Mouse (Mus musculus) embryo, embryonic 11 days (tissue): ENCODE results near the gene Hist1h2bj.

Source experiments
- DNase-seq: peaks from one replicate; pipeline ENCODE4 v3.0.0-alpha.2; 2015

Gene Hist1h2bj

DNA sequence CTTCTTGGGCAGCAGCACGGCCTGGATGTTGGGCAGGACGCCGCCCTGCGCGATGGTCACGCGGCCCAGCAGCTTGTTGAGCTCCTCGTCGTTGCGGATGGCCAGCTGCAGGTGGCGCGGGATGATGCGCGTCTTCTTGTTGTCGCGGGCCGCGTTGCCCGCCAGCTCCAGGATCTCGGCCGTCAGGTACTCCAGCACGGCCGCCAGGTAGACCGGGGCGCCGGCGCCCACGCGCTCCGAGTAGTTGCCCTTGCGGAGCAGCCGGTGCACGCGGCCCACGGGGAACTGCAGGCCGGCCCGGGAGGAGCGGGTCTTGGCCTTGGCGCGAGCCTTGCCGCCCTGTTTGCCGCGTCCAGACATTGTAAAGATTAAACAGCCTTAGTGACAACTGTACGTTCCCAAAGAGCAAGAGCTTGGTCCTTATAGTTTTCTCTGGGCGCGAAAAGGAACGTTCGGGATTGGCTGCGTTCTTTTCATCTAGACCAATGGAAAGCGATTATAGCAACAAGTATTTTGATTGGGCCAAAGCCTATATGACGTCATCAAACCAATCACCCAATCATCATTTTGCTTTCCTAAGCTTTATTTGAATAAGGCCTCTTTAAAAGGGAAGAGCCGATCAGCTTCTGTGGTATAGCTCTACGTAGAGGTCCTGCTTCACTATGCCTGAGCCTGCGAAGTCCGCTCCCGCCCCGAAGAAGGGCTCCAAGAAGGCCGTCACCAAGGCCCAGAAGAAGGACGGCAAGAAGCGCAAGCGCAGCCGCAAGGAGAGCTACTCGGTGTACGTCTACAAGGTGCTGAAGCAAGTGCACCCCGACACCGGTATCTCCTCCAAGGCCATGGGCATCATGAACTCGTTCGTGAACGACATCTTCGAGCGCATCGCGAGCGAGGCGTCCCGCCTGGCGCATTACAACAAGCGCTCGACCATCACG is at the start of gene Hist1h2bj, which contains the start of gene Hist1h2ag:
TSS of gene Hist1h2bj (plus strand) at position 647 of the 935 bp plus-strand sequence.
TSS of gene Hist1h2ag (minus strand) at position 377 of the 935 bp plus-strand sequence.
- peak; percentile 94 for DNase-seq

DNA sequence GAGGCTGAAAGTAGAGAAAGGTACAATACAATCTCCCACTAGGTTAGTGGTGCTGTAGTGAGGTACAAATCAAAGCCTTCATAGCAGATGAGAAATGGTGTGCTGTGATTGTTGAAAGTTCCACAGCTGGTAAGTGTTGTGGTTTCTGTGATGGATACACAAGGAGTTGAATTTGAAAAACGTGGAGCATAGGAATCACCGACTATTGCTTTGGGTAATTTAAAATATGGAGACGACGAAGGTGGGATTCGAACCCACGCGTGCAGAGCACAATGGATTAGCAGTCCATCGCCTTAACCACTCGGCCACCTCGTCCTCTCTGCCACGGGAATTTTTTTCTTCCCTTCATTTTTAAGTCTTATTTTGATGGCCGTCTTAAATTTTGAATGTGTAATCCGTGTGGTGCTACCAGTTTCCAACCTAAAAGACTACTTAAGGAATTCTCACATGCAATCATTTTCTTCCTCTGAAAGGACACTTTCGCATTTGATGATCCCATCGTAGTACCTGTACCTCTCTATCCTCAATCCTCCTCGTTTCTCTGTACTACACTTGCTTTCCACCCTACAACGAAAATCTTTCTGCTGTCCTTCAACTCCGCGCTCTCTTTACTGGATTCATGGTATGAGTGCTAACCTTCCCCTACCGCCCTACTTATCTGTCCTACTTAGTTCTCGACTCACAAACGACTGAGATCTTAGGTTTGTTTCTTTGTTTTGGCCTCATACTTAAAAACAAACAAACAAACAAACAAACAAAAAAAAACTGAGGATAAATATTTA is 48.9 kb upstream of the Hist1h2bj start:
- DNase-seq, result peak; percentile 67

DNA sequence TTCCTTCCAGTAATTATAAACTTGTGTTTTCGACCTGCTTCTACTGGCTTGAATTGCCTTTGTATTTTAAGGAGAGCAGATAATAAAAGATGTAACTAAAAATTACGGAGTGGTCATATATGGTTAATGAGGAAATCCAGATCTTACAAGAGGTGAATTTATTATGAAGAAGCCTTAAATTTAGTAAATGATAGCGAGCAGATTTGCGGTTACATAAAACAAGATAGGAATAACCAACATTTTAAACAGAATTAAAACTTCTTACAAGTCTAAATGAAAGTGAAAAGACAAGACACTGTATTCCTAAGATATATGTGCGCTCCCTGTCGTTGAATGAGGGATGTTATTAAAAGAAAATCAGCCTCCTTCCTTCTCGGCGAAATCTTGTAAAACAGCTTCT is 48.1 kb upstream of the Hist1h2bj start:
- DNase-seq, result no peak

DNA sequence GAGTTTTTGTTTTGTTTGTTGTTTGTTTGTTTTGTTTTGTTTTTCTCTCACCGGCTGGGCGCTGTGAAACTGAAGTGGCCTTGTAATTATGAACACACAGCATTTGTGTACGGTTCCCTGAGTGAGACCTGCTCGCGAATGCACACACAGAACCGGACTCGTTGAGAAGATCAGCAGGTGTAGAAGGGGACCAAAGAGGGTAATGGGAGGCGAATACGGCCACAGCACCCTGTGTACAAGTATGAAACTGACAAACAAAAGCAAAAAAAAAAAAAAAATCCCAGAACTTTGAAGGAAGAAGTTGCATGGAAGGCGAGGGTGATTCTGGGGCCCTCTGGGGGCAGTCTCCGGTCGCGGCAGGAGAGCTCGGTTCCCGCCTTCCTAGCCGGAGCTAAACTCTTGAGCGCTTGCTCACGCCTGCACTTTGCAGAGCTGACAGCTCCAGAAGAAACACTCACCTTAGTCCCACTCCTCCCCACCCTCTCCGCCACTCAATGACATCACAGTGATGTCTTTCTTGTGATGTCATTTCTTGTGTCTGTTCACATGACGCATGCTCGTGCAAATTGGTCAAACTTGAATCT is 47.6 kb upstream of the Hist1h2bj start:
- DNase-seq, result peak; percentile 77

DNA sequence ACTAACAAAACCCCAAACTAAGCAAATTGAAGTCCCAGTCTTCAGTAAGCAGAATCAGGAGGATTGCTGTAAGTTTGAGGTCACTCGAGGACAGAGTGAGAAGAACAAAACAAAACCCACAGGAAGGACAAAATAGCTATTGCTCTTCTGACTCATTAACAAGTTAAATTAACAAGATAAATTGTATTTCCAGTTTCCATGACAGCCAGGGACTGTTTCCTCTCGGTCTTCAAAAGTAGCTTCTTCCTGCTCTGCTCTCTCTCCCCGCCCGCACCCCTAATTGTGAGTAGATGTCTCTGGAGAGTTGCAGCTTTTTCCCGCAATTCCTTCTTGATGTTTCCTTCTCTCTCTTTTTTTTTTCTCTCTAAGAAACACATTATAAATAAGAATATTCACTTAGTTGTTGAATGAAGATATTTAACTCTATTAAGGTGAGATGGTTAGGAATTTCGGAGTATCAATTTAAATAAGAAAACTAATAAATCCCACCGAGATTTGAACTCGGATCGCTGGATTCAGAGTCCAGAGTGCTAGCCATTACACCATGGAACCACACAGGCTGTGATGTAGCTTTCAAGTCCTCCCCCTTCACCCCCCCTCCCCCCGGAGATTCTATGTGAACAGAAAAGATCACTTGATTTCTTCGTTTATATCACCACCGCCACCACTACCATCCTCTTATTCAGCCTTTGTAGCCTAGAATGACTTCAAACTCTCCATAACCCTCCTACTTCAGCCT is 46.7 kb upstream of the Hist1h2bj start:
- peak; percentile 79 for DNase-seq

DNA sequence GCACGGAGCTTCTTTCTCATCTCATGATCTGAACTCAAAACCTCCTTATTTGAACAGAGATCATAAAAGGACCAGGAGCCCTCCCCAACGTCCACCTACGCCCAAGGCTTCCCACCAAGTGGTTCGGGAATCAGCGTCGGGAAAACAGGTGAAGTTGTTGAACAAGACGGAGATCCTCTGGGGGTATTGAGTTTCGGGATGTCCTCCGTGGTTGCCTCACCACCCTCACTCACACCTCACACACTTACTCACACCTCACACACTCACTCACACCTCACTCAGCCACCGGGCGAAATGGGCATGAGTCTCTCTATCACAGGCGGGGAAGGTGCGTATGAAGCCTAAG is 46.2 kb upstream of the Hist1h2bj start:
- no peak for DNase-seq

DNA sequence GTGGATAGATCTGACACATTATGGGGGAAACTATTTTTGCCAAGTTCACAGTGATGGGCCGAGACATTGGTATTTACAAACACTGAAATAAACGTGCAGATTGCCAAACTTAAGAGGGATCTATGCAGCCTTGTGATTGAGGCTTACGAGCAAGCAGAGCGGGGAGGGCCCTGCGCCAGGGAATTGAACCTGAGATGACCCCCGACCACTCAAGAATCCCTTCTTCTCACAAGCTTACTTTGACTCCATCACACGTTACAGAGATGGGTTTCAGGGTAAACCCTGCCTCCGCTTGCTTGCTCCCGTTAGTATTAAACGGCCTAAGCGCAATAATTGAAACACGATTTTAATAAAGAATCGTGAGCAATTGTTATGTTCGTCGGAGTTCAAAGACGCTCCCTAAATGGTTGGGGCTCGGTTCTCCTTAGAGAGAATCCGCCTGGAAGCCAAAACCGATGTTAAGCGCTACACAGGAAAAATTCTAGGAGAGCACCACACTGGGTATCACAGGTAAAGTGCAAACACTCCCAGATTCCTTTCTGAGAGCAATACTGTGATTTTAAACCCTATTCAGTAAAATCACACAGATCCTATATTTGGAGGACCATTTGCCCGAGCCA is 45.7 kb upstream of the Hist1h2bj start:
- DNase-seq, result no peak

DNA sequence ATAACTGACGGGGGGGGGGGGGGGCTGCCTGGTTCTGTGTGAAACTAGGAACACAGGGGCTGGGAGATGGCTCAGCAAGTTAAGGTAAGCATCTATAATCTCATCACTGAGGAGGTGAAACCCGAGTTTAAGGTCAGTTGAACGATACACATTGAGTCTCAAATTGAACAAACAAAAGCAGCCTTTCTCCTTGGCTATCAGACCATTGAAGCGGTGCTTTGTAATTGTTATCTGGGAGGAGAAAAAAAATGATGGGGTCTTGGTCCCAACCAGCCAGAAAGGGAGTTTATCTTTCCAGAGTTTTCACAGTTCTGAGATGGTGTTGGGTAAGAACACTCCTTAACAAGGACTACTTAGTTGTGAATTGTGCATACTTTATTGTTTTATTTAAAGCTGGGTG is 45.2 kb upstream of the Hist1h2bj start:
- DNase-seq, result no peak

DNA sequence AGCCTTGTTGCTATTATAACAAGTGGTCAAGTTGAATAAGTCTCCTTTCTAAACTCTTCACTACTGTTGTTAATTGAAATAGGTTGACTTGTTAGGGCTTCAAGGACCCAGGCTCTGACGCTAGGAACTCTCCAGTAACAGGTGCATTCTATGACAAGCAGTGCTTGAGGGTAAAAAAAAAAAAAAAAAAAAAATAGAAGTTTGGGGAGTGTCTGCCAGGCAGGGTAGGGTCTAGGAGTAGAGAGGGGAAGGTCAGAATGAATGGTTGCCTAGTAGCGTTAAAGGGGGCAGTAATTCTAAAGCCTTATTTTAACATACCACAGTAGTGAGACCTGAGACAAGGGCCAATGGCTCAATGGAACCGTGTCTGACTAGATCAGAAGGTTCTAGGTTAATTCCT is 44.6 kb upstream of the Hist1h2bj start:
- no peak for DNase-seq

DNA sequence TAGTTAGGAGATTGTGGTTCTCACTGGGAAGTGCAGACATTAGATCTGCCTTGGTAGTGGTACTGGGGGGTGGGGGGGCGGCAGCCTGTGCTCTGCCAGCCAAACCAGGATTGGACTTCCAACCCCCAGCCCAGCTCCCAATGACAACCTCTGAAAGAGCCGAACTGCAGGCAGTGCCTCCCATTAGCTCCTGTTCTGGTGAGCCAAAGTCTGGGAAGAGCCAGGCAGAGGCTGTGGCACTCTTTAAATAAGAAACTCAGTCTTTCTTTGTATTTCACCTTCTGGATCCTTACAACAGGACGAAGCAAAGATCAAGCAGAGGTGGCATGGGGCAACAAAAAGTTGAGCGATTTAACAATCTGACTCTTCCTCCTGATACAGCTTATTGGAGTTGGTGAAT is 43.9 kb upstream of the Hist1h2bj start:
- no peak for DNase-seq

DNA sequence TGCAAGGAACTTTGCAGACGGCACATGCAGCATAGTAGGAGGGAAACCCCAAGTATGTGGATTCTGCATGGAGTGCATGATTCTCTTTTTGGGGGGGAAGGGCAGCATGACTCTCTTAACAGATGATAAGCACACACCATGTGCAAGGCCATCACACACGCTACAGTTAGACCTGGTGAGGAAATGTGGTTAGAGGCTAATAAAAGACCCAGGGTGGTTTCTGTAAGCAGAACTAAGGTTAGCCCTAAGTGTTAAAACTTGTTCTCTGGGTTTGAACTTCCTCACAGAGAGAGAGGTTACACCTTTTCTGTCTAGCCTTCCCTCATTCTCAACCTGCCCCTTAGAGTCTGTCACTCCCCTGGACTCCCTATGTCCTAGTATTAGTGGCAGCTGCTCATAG is 41.7 kb upstream of the Hist1h2bj start:
- no peak for DNase-seq

DNA sequence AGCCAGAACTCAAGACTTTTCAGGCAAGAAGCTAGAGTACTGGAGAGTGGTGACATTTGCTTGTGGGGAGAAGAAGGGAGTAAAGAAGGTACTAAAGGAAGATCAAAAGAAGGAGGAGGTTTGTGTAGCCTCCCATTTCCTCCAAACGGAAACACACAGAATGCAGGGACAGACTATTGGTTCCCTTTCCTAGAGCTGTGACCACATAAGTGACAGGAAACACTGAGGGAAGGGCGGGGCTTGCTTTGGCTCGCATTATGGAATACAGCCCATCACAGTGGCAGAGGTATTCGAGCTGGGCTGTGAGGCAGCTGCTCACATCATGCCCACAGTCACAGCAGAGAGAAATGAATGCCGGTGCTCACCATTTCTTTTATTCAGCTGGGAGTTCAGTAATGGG is 41.2 kb upstream of the Hist1h2bj start:
- no peak for DNase-seq

DNA sequence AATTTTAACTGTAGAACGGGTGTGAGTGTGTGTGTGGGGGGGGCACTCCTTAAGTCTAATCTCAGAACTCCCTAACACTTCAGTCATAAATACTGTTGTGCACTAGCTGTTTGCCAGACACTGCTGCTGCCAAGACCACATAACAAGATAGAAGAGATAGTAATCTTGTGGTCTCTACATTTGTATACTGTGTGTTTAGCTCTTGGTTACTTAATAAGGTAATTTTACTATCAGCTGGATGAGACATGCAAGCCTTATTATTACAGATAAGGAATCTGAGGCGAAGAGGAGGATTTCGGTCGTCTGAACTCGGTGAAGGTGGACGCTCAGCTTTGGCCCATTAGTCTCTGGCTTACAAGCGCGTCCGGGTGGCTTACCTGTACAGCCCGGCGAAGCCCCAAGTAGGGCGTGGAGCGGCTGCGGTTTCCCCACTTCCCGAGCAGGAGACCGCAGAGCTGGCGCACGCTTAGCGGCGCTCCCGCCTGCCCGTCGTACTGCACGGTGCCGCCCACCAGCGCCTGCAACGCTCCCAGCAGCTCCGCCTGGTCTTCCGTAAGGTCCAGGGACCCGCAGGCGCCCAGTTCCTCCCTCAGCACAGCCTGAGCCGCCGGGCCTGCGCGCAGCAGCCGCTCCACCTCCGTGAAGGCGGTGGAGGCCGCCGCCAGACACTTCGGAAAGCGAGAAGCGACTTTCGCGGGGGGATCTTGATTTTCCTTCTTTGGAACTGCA is 37.2 kb upstream of the Hist1h2bj start:
- DNase-seq, result peak; percentile 76

DNA sequence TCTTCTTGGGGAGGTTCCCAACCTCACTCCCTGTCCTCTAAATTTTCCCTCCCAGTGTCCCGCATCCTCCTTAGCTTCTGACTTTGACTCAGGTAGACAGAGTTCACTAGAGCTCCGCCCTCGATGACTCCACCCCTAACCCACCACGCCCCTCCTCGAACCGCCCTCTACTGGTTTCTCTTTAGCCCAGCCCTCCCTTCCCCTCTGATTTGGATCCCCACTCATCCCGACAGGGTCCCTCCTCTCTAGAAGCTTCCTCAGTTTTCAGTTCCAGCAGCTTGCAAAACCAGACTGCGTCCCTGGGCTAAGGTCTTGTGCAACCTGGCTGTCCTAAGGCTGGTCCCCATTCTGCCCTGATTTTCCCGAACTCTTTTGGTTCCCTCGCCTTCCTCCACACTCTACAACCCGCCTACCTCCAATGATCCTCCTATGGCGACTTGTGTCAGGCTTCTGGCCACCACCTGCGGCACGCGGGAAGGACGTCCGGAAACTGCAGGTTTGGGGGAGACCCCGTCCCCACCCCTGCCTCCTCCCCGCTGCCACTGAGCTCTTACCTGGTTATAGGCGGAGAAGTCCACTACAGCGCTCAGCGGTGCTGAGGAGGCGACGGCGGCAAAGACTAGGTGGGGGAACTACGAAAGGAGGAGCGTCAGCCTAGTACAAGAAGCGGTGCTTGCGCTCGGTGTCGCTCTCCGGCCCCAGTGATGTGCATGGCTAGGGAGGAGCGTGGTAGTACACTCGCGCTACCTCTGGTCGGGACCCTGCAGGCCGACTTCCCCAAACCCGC is 36.5 kb upstream of the Hist1h2bj start:
- peak; percentile 82 for DNase-seq

DNA sequence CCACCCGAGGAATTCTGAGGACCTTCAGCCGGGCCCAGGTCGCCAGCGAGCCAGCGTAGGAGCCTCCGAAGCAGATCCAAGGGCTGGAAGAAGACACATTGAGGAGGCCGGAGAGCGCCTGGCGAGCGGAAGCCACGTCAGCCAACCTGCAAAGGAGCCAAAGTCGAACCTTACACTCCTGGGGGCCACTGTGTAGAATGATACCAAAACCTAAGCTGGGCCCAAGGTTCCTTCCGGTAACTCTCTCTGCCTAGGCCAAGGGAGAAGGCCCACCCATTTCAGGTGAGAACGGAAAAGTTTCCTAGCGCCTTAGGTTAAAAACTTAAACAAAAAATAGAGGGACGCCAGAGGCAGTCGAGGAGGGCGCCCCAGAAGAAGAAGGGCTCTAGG is 35.9 kb upstream of the Hist1h2bj start:
- DNase-seq, result no peak

DNA sequence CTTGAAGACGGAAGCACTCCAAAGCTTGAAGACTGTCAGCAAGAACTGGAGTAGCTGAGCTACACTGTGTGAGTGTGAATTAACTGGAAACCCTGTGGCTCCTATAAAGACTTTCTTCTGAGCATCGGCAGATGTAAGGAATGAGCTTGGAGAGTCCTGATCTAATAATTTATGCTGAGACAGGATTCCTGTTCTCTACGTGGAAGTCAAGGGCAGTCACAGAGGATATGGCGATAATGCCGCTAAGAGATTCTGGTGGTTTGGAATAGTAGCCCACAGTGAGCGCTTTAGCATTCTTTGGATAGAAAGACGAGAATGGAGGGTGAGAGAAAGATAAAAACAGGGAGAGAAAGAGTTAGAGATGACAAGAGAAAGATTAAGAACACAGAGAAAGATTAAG is 35.1 kb upstream of the Hist1h2bj start:
- no peak for DNase-seq

DNA sequence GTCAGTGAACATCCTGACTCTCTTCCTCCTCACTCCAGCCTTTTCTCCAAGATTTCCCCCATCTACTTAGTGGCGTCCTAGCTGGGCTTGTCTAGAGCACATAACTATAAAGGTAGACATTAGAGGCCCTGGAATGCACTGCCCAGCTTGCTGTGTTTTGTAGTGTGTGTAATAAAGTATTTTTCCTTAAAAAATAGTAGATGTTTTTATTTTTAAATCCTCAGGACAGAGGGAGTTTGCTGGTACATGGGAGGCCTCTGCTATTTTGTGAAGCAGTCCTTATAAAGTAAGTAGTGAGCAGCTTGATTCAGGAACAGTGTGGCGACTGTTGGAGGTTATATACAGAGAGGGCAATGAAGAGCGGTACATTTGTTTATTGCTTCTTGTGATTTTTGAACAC is 34.3 kb upstream of the Hist1h2bj start:
- no peak for DNase-seq

DNA sequence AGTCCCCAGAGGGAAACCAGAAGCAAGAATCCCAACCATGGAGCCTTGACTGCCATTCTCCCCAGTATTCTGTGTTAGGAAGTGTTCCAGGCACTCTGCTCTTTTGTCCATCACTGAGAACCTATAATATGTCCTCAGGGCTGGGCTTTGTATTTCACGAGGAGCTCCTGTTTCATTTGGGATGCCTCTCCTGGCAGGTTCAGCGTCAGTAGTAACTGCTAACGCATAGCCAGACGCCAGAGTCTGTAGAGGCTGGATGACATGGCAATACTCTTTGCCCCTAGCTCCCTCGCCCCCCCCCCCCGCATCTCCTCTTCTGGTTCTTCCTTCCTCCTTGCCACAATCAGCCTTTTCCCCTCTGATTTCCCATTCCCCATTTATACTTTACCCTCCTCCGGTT is 33.4 kb upstream of the Hist1h2bj start, which contains the start of gene Prss16:
TSS of gene Prss16 (minus strand) at position 101 of the 400 bp plus-strand sequence.
- no peak for DNase-seq

DNA sequence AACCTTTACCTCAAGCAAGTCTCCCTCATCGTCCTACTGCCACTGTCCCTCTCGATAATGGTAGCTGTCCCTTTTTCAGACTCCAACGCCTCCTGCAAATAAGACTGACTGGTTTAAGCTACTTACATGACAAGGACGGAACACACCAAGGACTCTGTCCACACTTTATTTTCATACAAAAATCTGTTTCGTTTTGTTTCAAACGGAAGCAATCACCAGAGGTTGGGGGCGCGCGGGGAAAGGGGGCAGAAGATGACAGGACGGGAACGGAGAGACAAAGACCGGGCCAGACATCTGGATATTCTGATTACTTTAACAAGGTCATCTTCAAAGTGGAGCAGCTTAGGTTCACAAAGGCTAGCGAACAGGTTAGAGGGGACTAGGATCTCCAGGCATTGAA is 29.3 kb upstream of the Hist1h2bj start:
- DNase-seq, result no peak

DNA sequence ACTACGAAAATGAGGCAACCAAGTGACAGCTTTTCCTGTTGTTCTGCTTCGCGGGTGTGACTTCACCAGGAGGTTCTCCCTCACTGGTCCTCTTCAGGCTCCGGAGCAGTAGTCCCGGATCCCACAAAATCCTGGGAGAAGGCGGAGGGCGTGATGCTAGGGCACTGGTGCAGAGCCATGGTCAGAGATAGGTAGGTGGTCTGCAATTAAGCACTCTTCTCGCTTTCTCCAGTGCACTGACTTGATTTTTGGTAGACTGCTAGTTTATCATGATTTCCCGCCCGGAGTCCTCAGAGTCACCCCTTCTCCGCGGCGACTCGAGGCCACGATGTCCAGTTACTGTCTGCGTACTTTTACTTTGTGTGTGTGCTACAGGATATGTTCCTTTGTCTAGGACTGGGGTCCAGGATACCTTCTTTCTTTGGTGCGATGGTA is 28.6 kb upstream of the Hist1h2bj start:
- peak; percentile 51 for DNase-seq
